Mouse (Mus musculus) liver, embryonic 14.5 days (tissue): ENCODE measurements around the gene Tmem237. TPM values are rescaled to one million over a fixed set of nuclear protein-coding genes. Genes with fewer than 3 reads are reported as not detected.

ENCODE experiments used
- ATAC-seq: fragments of 200-750 bp; cut with Nextera tagmentation; 2 replicates; pipeline ENCODE4 v1.8.0; 2017; ENCODE audit warnings: moderate number of reproducible peaks, mild to moderate bottlenecking, moderate library complexity; ENCODE audit not compliant: insufficient read depth
- DNase-seq, 3 experiments: peaks; one replicate each; pipeline ENCODE4 v3.0.0-alpha.2; 2012 to 2013; ENCODE audit warnings: low read depth in 3 of 3, low spot score in 3 of 3
- H3K27ac ChIP-seq: fragments of 300-500 bp; sonication (generic); 2 replicates; pipeline ENCODE4 v1.5.1; 2014; ENCODE audit warnings: moderate library complexity, mild to moderate bottlenecking, control low read depth, inconsistent platforms
- H3K27me3 ChIP-seq: fragments of 300-500 bp; sonication (generic); 2 replicates; pipeline ENCODE4 v1.6.1; 2014; ENCODE audit warnings: mild to moderate bottlenecking, low read length, moderate library complexity; ENCODE audit not compliant: control insufficient read depth, insufficient read depth
- H3K36me3 ChIP-seq: fragments of 300-500 bp; sonication (generic); replicated peaks from 2 replicates; pipeline ENCODE4 v1.6.1; 2014; ENCODE audit warnings: low read depth; ENCODE audit not compliant: control insufficient read depth, insufficient read depth
- H3K4me1 ChIP-seq, 2 experiments: fragments of 200-500 bp in 1 of 2; fragments of 300-500 bp in 1 of 2; sonication (generic) in 1 of 2; replicated peaks; 2 replicates each; pipeline ENCODE4 v1.6.1; 2012 to 2014; ENCODE audit warnings: antibody characterized with exemption in 1 of 2, inconsistent platforms in 1 of 2, low read length in 1 of 2; ENCODE audit not compliant: control insufficient read depth in 2 of 2, insufficient read depth in 2 of 2
- H3K4me2 ChIP-seq: fragments of 300-500 bp; sonication (generic); 2 replicates; pipeline ENCODE4 v1.6.1; 2014; ENCODE audit warnings: low read depth, mild to moderate bottlenecking, control low read depth, moderate library complexity
- H3K4me3 ChIP-seq, 2 experiments: fragments of 200-500 bp in 1 of 2; fragments of 300-500 bp in 1 of 2; sonication (generic) in 1 of 2; 2 replicates each; pipeline ENCODE4 v1.5.1; 2012 to 2014; ENCODE audit warnings: low read depth in 2 of 2, low read length in 2 of 2, mild to moderate bottlenecking in 2 of 2, control low read depth in 1 of 2, inconsistent platforms in 1 of 2, moderate library complexity in 1 of 2; ENCODE audit not compliant: insufficient read depth in 1 of 2
- H3K9ac ChIP-seq: fragments of 300-500 bp; sonication (generic); replicated peaks from 2 replicates; pipeline ENCODE4 v1.6.1; 2014; ENCODE audit warnings: mild to moderate bottlenecking, control low read depth, moderate library complexity
- H3K9me3 ChIP-seq: fragments of 300-500 bp; sonication (generic); 2 replicates; pipeline ENCODE4 v1.6.1; 2016; ENCODE audit warnings: low read length, mixed read lengths; ENCODE audit not compliant: control insufficient read depth
- CTCF ChIP-seq: IDR thresholded peaks from 2 replicates; pipeline ENCODE4 v1.5.1; 2016; ENCODE audit warnings: antibody characterized with exemption, low read depth, control low read depth
- EP300 ChIP-seq: IDR thresholded peaks from 2 replicates; pipeline ENCODE4 v1.6.1; 2016; ENCODE audit warnings: antibody characterized with exemption, low read depth
- WGBS: fragments of 180-500 bp; shearing (Covaris S2); extraction: QIAGEN DNeasy Blood & Tissue Kit; methylation state at CpG from one replicate; pipeline ENCODE4 v1.1.7; 2014; ENCODE audit not compliant: insufficient replicate concordance; 5-methylcytosine and 5-hydroxymethylcytosine counted together
- polyA plus RNA-seq, 2 experiments: library from polyadenylated mRNA; depleted of rRNA in 1 of 2; stranded (reverse) in 1 of 2; unstranded in 1 of 2; fragments of >200 nt; fragmentation: Nextera tagmentation in 1 of 2; extraction: Ambion mirVana in 1 of 2; gene quantifications; 2 replicates each; pipeline versions ENCODE4 v1.2.1 to v1.2.3; 2012 to 2014

Gene Tmem237
- polyA plus RNA-seq, 2 experiments, result 4.3 to 6.9 TPM

GRCm38 (mm10) chr1:59160871-59161270, 40.7 kb upstream of the Tmem237 start:
- Histone ChIP-seq H3K27ac (no peak overlapping the region), H3K4me1 (no peaks in the 10 kb centered on the region; a peak in 1 of 4 replicates), H3K4me2 (no peak overlapping the region), H3K4me3 (no peak overlapping the region), H3K36me3 (no peaks in the 10 kb centered on the region), H3K27me3 (no peaks in the 10 kb centered on the region), H3K9ac (no peak overlapping the region), H3K9me3 (no peaks in the 10 kb centered on the region)
- no peak for TF ChIP-seq EP300
- TF ChIP-seq CTCF, result no peak
- ATAC-seq (no peak), DNase-seq (no peak)
- 83% methylated on average over 6 of the region's 6 CpGs for WGBS

GRCm38 (mm10) chr1:59159136-59159535, 38.9 kb upstream of the Tmem237 start:
- no peak overlapping the region for H3K4me2 ChIP-seq
- 65% methylated on average over 3 of the region's 3 CpGs for WGBS
- H3K27ac ChIP-seq, result no peak overlapping the region
- DNase-seq (no peak), ATAC-seq (no peak)
- H3K27me3 ChIP-seq, result no peaks in the 10 kb centered on the region
- H3K9me3 ChIP-seq, result no peaks in the 10 kb centered on the region
- H3K36me3 ChIP-seq, result no peaks in the 10 kb centered on the region
- H3K4me1 ChIP-seq, result no peaks in the 10 kb centered on the region; a peak in 1 of 4 replicates
- TF ChIP-seq EP300, result no peak
- no peak for TF ChIP-seq CTCF
- H3K4me3 ChIP-seq, result no peak overlapping the region
- no peak overlapping the region for H3K9ac ChIP-seq

- no peak overlapping the region for H3K9ac ChIP-seq
- H3K36me3 ChIP-seq, result no peaks in the 10 kb centered on the region
- ATAC-seq, result no peak
- no peaks in the 10 kb centered on the region; a peak in 1 of 4 replicates for H3K4me1 ChIP-seq
- WGBS, result 73% methylated on average over 7 of the region's 7 CpGs
- no peaks in the 10 kb centered on the region for H3K27me3 ChIP-seq
- DNase-seq, result no peak
- H3K9me3 ChIP-seq, result no peaks in the 10 kb centered on the region
- H3K4me3 ChIP-seq, result no peak overlapping the region
- no peak overlapping the region for H3K27ac ChIP-seq
- TF ChIP-seq EP300, result no peak
- TF ChIP-seq CTCF, result no peak
- H3K4me2 ChIP-seq, result no peak overlapping the region
Observed at GRCm38 (mm10) chr1:59158498-59158897, 38.3 kb upstream of the Tmem237 start.

GRCm38 (mm10) chr1:59157846-59158245, 37.6 kb upstream of the Tmem237 start:
- ATAC-seq (no peak), DNase-seq (no peak)
- Histone ChIP-seq H3K9ac (no peak overlapping the region), H3K36me3 (no peaks in the 10 kb centered on the region), H3K4me1 (no peaks in the 10 kb centered on the region), H3K27ac (no peak overlapping the region), H3K4me2 (no peak overlapping the region), H3K27me3 (no peaks in the 10 kb centered on the region), H3K4me3 (no peak overlapping the region), H3K9me3 (no peaks in the 10 kb centered on the region)
- TF ChIP-seq EP300 (no peak), CTCF (no peak)
- 68% methylated on average over 4 of the region's 4 CpGs for WGBS

- H3K27ac ChIP-seq, result no peak overlapping the region
- peaks cover 0 to 2% of the 10 kb centered on the region in 2 experiments; a peak in 1 of 4 replicates for H3K4me1 ChIP-seq
- WGBS, result 62% methylated on average over 4 of the region's 4 CpGs
- H3K36me3 ChIP-seq, result no peaks in the 10 kb centered on the region
- ATAC-seq (no peak), DNase-seq (no peak)
- no peak overlapping the region for H3K9ac ChIP-seq
- H3K9me3 ChIP-seq, result no peaks in the 10 kb centered on the region
- no peak overlapping the region for H3K4me2 ChIP-seq
- H3K27me3 ChIP-seq, result no peaks in the 10 kb centered on the region
- TF ChIP-seq EP300 (no peak), CTCF (no peak)
- H3K4me3 ChIP-seq, result no peak overlapping the region
Observed at GRCm38 (mm10) chr1:59152346-59152745, 32.1 kb upstream of the Tmem237 start.
